Mouse (Mus musculus): ENCODE data around the gene Ezh1.

Ezh1 gene

GRCm38 (mm10) chr11:101181961-101182360 is 44.3 kb downstream of the Ezh1 start:
- no peak for DNase-seq (ENCODE audit: low read depth, low spot score)

DNA sequence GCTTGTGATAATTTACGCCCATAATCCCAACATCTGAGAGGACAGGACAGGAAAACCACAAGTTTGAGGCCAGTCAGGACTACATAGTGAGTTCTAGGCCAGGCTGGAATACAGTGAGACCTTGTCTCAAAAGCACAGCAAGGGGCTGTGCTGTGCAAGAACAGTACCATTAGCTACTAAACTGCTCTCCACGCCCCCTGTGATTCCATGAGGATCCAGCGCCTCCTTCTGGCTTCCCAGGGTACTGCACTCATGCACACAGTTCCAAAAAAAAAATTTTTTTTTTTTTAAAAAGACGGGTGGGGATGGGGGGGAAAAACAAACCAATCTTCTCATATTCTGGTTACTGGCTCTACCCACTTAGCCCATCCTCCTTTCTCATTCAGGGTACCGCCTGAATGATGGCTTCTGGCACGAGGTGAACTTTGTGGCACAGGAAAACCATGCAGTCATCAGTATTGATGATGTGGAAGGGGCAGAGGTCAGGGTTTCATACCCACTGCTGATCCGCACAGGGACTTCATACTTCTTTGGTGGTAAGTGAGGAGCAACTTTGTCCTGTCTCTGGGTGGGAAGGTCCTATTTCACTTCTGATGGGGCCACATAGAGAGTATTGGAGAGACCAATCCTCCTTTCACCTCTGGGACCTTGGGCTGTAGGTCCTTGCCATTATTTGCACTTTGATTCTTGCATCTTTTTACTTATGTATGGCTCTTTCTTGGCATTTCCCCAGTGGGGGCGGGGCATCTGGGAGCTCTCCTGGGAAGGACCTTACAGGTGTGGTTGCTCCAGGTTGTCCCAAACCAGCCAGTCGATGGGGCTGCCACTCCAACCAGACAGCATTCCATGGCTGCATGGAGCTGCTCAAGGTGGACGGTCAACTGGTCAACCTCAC is 45.2 kb downstream of the Ezh1 start:
- DNase-seq (ENCODE audit: low read depth, low spot score) = no peak

- no peak for DNase-seq (ENCODE audit: low read depth, low spot score)
Measured at GRCm38 (mm10) chr11:101180261-101180660, 46.0 kb downstream of the Ezh1 start.

DNA sequence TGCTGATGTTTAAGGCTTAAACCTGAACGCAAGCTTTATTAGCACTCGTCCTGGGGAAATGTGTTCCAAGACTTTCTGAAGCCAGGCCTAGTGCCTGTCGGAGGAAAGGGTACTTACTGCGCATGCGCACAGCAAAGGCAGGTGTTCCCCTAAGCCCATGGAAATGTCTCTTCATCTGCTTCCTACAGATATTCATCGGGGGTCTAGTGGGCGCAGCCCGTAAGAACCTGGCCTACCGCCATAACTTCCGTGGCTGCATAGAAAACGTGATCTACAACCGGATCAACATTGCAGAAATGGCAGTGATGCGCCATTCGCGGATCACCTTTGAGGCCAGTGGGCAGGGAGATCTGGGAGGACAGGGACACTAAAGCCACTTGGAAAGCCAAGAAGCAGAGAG is 47.0 kb downstream of the Ezh1 start:
- no peak for DNase-seq (ENCODE audit: low read depth, low spot score)

DNA sequence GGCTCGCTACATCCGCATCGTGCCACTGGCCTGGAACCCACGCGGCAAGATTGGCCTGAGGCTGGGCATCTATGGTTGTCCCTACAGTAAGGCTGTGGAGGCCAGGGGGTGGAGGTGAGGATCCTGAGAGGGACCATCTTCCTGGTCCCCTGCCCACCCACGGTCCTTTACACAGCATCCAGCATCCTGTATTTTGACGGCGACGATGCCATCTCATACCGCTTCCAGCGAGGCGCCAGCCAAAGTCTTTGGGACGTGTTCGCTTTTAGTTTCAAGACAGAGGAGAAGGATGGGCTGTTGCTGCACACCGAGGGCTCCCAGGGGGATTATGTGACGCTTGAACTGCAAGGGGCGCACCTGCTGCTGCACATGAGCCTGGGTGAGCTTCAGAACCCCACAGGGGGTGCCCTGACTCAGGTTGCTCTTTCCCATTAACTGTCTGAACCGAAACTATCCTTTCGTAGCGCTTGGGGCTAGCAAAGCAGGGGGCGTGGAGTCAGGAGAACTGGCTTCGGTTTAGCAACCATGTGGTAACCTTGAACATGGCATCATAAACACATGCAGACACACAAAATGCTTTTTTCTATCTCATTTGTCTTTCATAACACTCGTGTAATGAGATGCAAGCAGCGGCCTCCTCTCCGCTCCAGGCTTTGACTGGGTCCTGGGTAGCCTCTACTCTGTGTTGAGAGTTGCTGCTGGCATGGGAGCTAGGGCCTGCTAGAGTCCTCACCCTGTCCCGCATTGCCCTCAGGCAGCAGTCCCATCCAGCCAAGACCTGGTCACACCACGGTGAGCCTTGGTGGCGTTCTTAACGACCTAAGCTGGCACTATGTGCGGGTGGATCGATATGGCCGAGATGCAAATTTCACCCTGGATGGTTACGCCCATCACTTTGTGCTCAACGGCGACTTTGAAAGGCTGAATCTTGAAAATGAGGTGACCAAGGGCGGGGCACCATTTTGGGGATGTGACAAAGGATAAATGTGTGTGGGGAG is 47.9 kb downstream of the Ezh1 start:
- DNase-seq (ENCODE audit: low read depth, low spot score) = no peak

- DNase-seq (ENCODE audit: low read depth, low spot score) = no peak
Measured at GRCm38 (mm10) chr11:101176933-101177773, 49.1 kb downstream of the Ezh1 start.

GRCm38 (mm10) chr11:101176117-101176691 is 50.1 kb downstream of the Ezh1 start:
- DNase-seq (ENCODE audit: low read depth, low spot score) = no peak

DNA sequence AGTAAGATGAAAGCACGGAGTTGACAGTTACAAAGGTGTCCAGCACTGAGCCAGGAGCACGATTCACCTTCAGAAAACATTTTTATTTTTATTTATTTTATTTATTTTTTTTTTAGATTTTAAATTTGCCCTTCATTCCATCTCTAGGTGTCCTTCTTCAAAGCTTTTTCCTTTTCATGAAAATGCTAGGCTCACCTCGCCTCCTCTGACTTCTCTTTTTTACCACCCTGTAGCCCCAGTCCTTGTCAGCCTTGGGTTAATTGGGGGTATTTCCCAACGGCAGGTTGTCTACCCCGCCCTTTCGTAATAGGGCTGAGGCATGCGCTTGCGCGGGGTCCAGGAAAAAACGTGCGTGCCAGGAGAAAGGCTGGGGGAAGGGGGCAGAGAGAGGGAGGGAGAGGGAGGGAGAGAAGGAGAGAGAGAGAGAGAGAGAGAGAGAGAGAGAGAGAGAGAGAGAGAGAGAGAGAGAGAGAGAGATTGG is 50.6 kb downstream of the Ezh1 start:
- no peak for DNase-seq (ENCODE audit: low read depth, low spot score)

GRCm38 (mm10) chr11:101174851-101175628 is 51.2 kb downstream of the Ezh1 start, which contains the start of gene Ccr10:
Ccr10 (minus strand) TSS chr11:101175443.
- DNase-seq (ENCODE audit: low read depth, low spot score) = no peak

GRCm38 (mm10) chr11:101174389-101174745 is 51.9 kb downstream of the Ezh1 start:
- DNase-seq (ENCODE audit: low read depth, low spot score) = no peak

GRCm38 (mm10) chr11:101173631-101174388 is 52.5 kb downstream of the Ezh1 start:
- no peak for DNase-seq (ENCODE audit: low read depth, low spot score)

- no peak for DNase-seq (ENCODE audit: low read depth, low spot score)
Measured at GRCm38 (mm10) chr11:101173112-101173511, 53.2 kb downstream of the Ezh1 start.

- DNase-seq (ENCODE audit: low read depth, low spot score) = no peak
Measured at GRCm38 (mm10) chr11:101172434-101172815, 53.8 kb downstream of the Ezh1 start.

- peak; percentile 77 for DNase-seq (ENCODE audit: low read depth, low spot score)
Measured at GRCm38 (mm10) chr11:101171721-101172433, 54.4 kb downstream of the Ezh1 start.

DNA sequence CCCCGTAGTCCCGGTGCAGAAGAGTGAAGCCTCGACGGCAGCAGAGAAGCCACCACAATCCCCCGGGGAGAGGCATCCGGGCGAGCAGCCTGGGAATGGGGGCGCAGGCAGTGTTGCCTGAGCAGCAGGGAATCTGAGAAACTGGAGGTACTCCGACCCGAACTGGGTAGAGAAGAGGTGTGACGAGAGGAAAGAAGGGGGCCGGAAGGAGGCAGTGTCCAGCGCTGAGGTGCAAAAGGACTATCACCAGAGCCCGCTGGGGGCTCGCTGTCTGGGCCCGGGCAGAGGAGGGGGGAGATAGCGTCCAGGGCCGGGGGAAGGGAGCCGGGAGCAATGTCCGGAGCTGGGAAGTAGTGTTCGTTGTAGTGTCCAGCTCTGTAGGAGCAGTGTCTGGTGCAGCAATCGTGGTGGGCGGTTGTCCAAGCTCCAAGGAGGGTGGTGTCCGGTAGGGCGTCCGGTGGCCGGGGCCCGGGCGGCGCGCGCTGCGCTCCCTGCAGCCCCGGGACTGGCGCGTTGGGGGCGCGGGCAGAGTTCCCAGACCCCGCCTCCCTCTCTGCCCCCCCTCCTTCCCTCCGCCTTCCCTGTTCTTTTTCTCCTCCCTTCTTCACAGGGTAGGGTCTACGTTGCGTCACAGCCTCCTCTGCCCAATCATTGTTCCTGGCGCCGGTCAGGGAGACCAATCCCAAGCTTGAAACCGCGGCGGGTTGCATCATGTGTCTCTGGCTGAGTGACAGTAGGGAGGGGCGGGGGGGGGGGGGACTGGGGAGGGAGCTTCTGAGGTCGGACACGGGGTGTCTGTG is 55.3 kb downstream of the Ezh1 start, which contains the start of gene Plekhh3:
Gene Plekhh3, minus strand, starts transcription at position 541 of the 800 bp plus-strand sequence.
- peak; percentile 98 for DNase-seq (ENCODE audit: low read depth, low spot score)

- DNase-seq (ENCODE audit: low read depth, low spot score) = no peak
Measured at GRCm38 (mm10) chr11:101170354-101170810, 55.9 kb downstream of the Ezh1 start, which contains the start of gene Cntnap1. Cntnap1 (plus strand) TSS chr11:101170523.

DNA sequence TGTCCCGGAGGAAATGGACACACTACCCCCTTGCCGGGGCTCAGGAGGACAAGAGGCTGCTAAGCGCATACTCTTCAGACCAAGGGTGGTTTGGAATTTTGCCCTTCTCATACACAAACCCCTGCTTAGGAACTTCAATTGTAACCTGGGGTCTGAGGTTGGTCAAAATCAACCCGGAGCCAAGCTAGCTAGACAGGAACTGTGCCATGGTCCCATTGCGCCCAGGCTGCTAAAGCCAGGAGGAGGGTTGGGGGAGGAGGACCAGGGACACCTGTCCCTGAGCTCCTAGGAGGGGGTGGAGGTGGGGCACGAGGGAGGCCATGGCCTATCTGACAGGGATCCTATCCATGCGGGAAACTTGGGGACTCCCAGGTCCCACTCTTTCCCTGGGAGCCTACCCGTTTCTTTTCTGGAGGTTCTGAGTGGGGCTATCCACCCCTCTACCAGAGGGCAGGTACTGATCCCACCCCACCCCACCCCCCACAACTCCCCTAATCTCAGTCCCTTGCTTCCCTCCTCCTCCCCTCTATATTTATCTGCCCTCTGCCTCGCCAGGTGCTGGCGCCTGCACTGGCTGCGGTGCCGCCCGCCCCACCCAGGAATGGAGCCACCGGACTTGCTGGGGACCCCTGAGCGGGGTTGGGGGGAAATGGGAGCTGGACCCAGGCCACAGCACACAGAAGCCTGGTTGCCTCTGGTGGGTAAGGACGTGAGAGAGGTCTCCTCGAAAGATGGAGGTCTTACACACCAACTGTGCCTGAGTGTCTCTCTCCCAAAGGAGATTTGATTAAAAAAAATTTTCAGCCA is 56.8 kb downstream of the Ezh1 start:
- DNase-seq (ENCODE audit: low read depth, low spot score) = no peak
